Mouse (Mus musculus) heart, postnatal 14 days (tissue): ENCODE results near the gene Pebp1. TPM values are rescaled to one million over a fixed set of nuclear protein-coding genes. Genes with fewer than 3 reads are reported as not detected.
A peak's percentile ranks its signal among the peaks of the same experiment; 100 is the strongest.

Source experiments
- DNase-seq, 2 experiments: peaks; one replicate each; pipeline ENCODE4 v3.0.0; 2021 to 2022
- intact Hi-C: fragments of 180-260 bp; cut with DNase I; formaldehyde crosslinking; loops from one replicate; pipeline ENCODE4 v1.15.1; 2025
- total RNA-seq, 2 experiments: library from RNA; stranded (reverse); gene quantifications; 2 replicates each; pipeline ENCODE4 v1.2.3; 2021

Gene Pebp1
- total RNA-seq, 2 experiments from 2014 or later: 399 to 443 TPM

DNA sequence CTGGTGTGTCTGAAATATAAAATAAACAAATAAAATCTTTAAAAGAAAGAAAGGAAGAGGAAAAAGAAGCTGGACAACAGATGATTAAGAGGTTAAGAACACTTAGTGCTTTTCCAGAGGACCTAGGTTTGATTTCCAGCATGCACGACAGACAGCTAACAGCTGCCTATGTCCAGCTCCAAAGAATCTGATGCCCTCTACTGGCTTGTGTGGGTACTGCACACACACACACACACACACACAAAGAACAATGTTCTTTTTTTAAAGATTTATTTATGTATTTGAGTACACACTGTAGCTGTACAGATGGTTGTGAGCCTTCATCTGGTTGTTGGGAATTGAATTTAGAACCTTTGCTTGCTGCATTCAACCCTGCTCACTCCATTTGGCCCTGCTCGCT is 2.7 kb upstream of the Pebp1 start:
- intact Hi-C loops: no loop called here
- no peak for DNase-seq

DNA sequence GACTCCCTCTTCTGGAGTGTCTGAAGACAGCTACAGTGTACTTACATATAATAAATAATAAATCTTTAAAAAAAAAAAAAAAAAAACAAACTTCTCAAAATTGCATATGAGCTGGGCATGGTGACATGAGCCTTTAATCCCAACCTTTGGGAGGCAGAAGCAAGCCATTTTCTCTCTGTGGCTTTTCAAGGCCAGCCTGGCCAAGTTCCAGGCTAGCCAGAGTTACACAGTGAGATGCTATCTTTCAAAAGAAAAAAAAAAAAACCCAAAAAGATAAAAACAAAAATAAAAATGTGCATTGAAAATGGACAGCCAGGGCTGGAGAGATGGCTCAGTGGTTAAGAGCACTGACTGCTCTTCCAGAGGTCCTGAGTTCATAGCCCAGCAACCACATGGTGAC is 2.2 kb upstream of the Pebp1 start:
- DNase-seq: no peak
- intact Hi-C loops: no loop called here

DNA sequence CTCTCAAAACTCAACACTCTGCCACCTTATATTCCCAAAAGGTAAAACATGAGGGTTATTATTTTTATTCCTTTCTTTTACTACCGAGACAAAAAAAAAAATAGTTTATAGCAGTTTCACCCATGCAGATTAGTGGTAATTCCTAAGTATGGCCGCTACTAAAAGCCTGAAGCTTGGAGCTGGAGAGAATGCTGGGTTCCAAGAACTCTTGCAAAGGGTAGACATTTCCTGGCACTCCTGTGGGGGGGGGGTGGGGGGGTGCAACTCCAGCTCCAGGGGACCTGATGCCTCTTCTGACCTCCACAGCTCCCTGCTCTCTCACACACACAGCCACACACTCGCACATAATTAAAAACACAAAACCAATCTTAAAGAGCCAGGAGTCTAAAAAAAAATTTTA is 1.1 kb downstream of the Pebp1 start:
- intact Hi-C loops: loop anchor here (2.0 kb wide), 2 partner anchors 73 to 169 kb away; partner anchors contain the start of gene Suds3
- no peak for DNase-seq

- intact Hi-C loops: no loop called here
Measured at GRCm38 (mm10) chr5:117285266-117285665, 2.2 kb downstream of the Pebp1 start.

GRCm38 (mm10) chr5:117284682-117285081 is 2.7 kb downstream of the Pebp1 start:
- no peak for DNase-seq
- intact Hi-C loops: no loop called here

More at GRCm38 (mm10) chr5:117285266-117285665, 2.2 kb downstream of the Pebp1 start:
- DNase-seq: no peak

DNA sequence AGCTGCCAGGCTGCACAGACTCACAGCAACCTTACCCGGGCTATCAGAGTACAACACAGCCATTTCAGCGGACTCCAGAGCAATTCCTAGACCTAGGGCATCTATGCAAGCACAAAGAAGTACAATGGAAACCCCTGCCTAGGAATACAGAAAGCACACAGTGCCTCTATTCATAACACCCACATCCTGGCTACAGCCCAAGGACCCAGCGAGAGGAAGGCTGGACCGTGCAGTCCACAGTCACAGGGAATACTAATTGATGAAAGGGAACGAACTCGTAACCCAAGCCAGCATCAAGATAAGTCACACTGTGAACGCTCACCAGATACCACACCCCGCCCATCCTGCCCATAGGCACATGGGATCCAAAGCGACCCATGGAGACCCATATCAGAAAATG is 3.4 kb downstream of the Pebp1 start:
- DNase-seq: no peak
- intact Hi-C loops: no loop called here

- DNase-seq: no peak
- intact Hi-C loops: no loop called here
Measured at GRCm38 (mm10) chr5:117282360-117282759, 5.1 kb downstream of the Pebp1 start.

DNA sequence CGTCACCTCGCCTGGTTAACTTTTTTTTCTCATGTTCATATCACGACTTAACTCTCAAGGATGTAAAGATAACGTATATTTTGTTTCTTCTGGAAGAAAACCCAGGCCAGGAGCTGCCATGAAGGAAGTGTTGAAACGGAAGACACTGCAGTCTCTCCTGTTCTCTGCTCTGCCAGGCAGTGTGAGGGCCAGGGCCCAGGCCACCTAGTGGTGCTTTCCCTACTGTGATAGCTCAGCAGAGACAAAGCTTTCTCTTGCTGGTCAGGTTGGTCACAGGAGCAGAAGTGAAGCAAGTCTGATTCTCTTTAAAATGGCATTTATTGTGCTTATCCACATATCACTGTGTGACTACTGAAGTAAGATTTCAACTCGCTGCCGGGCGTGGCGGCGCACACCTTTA is 5.9 kb downstream of the Pebp1 start:
- no peak for DNase-seq
- intact Hi-C loops: no loop called here

GRCm38 (mm10) chr5:117279669-117280050 is 7.8 kb downstream of the Pebp1 start:
- intact Hi-C loops: no loop called here
- no peak for DNase-seq

GRCm38 (mm10) chr5:117278809-117279668 is 8.4 kb downstream of the Pebp1 start:
- peak; percentile 14 to 40 for DNase-seq
- intact Hi-C loops: no loop called here

DNA sequence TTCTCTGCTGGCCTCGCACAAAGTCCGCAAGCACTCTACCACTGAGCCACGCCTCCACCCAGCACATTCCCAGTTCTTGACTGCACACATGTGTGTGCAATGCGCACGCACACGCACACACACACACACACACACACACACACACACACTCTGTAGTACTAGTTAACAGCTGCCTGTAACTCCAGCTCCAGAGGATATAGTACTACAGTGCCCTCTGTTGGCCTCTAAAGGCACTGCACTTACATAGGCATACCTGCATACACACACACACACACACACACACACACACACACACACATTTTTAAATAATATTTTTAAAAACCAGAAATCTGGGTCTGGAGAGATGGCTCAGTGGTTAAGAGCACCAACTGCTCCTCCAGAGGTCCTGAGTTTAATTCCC is 9.6 kb downstream of the Pebp1 start:
- no peak for DNase-seq
- intact Hi-C loops: no loop called here

- no peak for DNase-seq
- intact Hi-C loops: no loop called here
Measured at GRCm38 (mm10) chr5:117274817-117275216, 12.6 kb downstream of the Pebp1 start.

- intact Hi-C loops: no loop called here
- DNase-seq: no peak
Measured at GRCm38 (mm10) chr5:117271945-117272344, 15.5 kb downstream of the Pebp1 start.

DNA sequence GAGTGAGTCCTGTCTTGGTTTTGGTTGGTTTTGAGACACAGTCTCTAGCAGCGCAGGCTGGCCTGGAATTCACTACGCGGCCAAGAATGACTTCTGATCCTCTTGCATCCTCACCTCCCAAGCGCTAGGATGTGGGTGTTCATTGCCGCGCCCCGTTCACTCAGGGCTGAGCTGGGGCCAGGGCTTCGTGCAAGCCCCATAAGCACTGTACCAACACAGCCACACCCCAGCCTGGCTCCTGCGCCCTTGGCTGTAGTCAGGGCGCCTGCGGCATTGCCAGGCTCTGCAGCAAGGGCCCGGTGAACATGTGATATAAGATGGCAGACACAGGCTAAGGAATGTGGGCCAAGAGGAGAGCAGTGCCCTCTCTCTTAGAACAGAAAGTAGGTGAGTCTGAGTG is 18.0 kb downstream of the Pebp1 start:
- intact Hi-C loops: no loop called here
- no peak for DNase-seq

DNA sequence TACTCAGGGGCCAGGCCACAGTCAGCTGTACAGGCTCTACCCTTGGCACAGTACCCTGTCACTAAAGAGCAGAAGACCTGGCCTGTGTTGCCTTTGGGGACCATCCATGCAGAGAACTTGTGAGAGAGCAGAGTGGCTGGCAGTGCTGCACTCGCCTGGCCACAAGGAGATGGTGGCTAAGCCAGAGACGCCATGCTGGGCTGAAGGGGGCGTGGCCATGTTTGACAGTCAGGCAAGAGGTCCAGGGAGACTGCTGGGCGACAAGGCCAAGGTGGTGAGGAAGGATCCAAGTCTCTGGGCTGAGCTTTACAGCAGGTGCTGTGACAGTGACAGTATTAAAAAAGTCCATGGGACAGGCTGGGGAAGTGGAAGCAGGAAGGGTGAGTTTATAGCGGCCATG is 18.7 kb downstream of the Pebp1 start:
- intact Hi-C loops: no loop called here
- DNase-seq: no peak

GRCm38 (mm10) chr5:117267913-117268312 is 19.5 kb downstream of the Pebp1 start:
- intact Hi-C loops: no loop called here
- DNase-seq: no peak

DNA sequence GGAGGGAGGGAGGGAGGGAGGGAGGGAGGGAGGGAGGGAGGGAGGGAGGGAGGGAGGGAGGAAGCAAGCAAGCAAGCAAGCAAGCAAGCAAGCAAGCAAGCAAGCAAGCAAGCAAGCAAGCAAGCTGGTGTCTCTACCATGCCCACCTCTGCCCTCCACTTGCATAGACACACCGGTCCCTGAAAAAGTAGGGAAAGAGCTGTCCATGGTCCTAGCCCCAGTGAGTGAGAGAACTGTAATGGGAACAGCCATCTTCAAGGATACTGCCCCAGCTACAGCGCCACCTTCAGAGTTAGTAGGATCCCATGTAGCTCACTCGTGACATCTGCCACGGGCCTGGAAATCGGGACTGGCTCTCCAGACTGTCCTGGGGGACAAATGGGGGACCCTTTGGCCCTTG is 22.7 kb downstream of the Pebp1 start:
- intact Hi-C loops: no loop called here
- DNase-seq: no peak

DNA sequence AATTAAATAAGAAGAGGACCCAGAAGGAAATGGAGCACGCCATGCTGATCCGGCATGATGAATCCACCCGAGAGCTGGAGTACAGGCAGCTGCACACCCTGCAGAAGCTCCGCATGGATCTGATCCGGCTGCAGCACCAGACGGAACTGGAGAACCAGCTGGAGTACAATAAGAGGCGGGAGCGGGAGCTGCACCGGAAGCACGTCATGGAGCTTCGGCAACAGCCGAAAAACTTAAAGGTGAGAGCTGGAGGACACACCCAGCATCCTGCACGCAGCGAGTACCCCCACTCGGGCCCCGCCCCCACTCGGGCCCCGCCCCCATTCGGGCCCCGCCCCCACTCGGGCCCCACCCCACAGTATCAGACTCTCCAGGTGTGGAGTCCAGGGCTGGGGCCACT is 23.9 kb downstream of the Pebp1 start:
- intact Hi-C loops: no loop called here

DNA sequence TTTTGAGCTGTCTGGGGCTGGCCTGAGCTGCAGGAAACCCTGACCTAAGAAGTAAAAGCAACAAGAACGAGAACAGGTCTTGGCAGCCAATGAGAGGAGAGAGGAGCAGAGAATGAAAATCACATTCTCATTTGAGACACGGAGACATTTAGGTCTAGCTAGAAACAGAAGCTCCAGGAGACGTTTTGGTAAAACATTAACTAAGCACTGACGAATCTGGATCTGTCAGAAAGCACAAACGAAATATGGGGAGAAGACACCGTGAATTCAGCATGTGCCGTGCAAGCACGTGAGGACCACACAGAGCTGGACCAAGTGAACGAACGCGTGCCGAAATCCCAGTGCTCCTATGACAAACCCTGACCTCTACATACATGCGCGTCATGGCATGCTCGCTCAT is 29.1 kb downstream of the Pebp1 start:
- no peak for DNase-seq
- intact Hi-C loops: no loop called here

More for the DNA sequence above, 23.9 kb downstream of the Pebp1 start:
- DNase-seq: no peak

GRCm38 (mm10) chr5:117251763-117252162 is 35.7 kb downstream of the Pebp1 start:
- intact Hi-C loops: no loop called here
- DNase-seq: no peak

GRCm38 (mm10) chr5:117250796-117251195 is 36.6 kb downstream of the Pebp1 start:
- DNase-seq: no peak
- intact Hi-C loops: no loop called here

- intact Hi-C loops: no loop called here
Measured at GRCm38 (mm10) chr5:117248351-117248750, 39.1 kb downstream of the Pebp1 start.

GRCm38 (mm10) chr5:117245170-117245569 is 42.3 kb downstream of the Pebp1 start:
- DNase-seq: no peak
- intact Hi-C loops: no loop called here

More at GRCm38 (mm10) chr5:117248351-117248750, 39.1 kb downstream of the Pebp1 start:
- DNase-seq: no peak
